Mouse (Mus musculus) liver, postnatal 0 days (tissue): ENCODE measurements at regions not wholly inside any gene's neighbourhood (a gene's known extent, or its start where the extent isn't known, plus 50 kb on each side); places are given as distances from the start of the nearest gene placed in this dataset.

ENCODE experiments used
- ATAC-seq: fragments of 200-750 bp; cut with Nextera tagmentation; 2 replicates; pipeline ENCODE4 v1.8.0; 2017; ENCODE audit warnings: mild to moderate bottlenecking, moderate library complexity
- DNase-seq: peaks from one replicate; pipeline ENCODE4 v3.0.0-alpha.2; 2016
- H3K27ac ChIP-seq: fragments of 300-500 bp; sonication (generic); 2 replicates; pipeline ENCODE4 v1.5.1; 2014; ENCODE audit warnings: antibody characterized with exemption, moderate library complexity, mild to moderate bottlenecking, low read depth
- H3K27me3 ChIP-seq: fragments of 300-500 bp; sonication (generic); 2 replicates; pipeline ENCODE4 v1.6.1; 2014; ENCODE audit warnings: low read length, control low read depth, mixed read lengths; ENCODE audit not compliant: insufficient read depth
- H3K36me3 ChIP-seq: fragments of 300-500 bp; sonication (generic); replicated peaks from 2 replicates; pipeline ENCODE4 v1.6.1; 2014; ENCODE audit warnings: mild to moderate bottlenecking, control low read depth, low read length, moderate library complexity, mixed read lengths; ENCODE audit not compliant: insufficient read depth
- H3K4me1 ChIP-seq: fragments of 300-500 bp; sonication (generic); 2 replicates; pipeline ENCODE4 v1.6.1; 2014; ENCODE audit warnings: antibody characterized with exemption, mild to moderate bottlenecking, control low read depth; ENCODE audit not compliant: insufficient read depth
- H3K4me2 ChIP-seq: fragments of 300-500 bp; sonication (generic); 2 replicates; pipeline ENCODE4 v1.6.1; 2014; ENCODE audit warnings: low read depth, mild to moderate bottlenecking, low read length, moderate library complexity, mixed read lengths
- H3K4me3 ChIP-seq: fragments of 300-500 bp; sonication (generic); 2 replicates; pipeline ENCODE4 v1.5.1; 2014; ENCODE audit warnings: low read depth, low read length
- H3K9ac ChIP-seq: fragments of 300-500 bp; sonication (generic); replicated peaks from 2 replicates; pipeline ENCODE4 v1.6.1; 2014; ENCODE audit warnings: mild to moderate bottlenecking, moderate library complexity
- H3K9me3 ChIP-seq: fragments of 300-500 bp; sonication (generic); 2 replicates; pipeline ENCODE4 v1.6.1; 2016; ENCODE audit warnings: mild to moderate bottlenecking, control low read depth, low read length, mixed read lengths
- CTCF ChIP-seq: sonication (generic); IDR thresholded peaks from 2 replicates; pipeline ENCODE4 v1.5.1; 2016; ENCODE audit warnings: antibody characterized with exemption, low read depth
- EP300 ChIP-seq: IDR thresholded peaks from 2 replicates; pipeline ENCODE4 v1.6.1; 2016; ENCODE audit warnings: antibody characterized with exemption, low read depth, mild to moderate bottlenecking
- WGBS: fragments of 180-500 bp; shearing (Covaris S2); extraction: QIAGEN DNeasy Blood & Tissue Kit; methylation state at CpG from one replicate; pipeline ENCODE4 v1.1.7; 2014; ENCODE audit not compliant: insufficient replicate concordance; 5-methylcytosine and 5-hydroxymethylcytosine counted together

- no peaks in the 10 kb centered on the region for H3K27me3 ChIP-seq
- no peak overlapping the region for H3K4me3 ChIP-seq
- no peaks in the 10 kb centered on the region for H3K36me3 ChIP-seq
- peak overlapping the region; percentile 95 for H3K27ac ChIP-seq
- peaks cover 12% of the 10 kb centered on the region for H3K4me1 ChIP-seq
- peak; percentile 64 for DNase-seq
- no peak for TF ChIP-seq CTCF
- peak; percentile 63 for TF ChIP-seq EP300
- 72% methylated on average over 9 of the region's 9 CpGs for WGBS
- H3K4me2 ChIP-seq = peak overlapping the region; percentile 44
- no peaks in the 10 kb centered on the region; the same call in 1 of the 2 replicates for H3K9me3 ChIP-seq
- H3K9ac ChIP-seq = peak overlapping the region; percentile 31; the same call in 1 of the 2 replicates
- ATAC-seq = peak; percentile 84
Observed at GRCm38 (mm10) chr8:126877039-126877365, 68.6 kb downstream of the Tomm20 start.

DNA sequence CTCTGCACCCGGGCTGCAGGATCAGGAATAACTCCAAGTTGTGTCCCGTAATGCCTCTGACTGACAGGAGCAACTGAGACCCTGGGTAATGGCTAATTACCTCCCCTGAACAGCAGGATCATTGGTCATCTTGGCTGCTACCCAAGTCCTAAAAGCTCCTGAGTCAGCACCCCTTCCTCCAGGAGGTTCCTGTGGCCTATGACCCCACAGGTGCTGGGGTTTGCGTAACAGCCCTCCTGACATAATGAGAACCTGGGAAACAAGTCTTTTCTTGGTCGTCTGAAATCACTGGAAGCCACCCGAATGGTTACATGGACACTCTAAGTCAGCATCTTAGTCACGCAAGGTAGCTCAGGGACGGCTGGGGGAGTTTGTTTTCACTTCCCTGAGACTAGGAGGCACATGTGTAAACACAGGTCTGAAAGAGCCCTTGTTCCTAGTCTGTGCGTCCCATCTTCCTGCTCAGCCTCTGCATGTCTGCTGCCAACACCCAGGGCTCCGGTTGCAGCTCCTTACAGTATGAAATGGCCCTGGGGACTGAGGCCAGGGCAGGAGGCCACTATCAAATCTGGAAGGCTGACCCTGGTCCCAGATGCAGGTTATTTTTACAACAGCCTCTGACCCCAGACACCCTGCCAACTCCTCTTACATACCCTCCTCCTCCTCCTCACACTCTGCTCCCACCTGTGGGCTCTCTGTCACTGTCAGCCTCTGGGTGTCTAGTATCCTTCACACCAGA lies 69.2 kb downstream of the Tomm20 start:
- Histone ChIP-seq H3K36me3 (no peaks in the 10 kb centered on the region), H3K4me1 (peaks cover 12% of the 10 kb centered on the region), H3K9me3 (no peaks in the 10 kb centered on the region; the same call in 1 of the 2 replicates), H3K27ac (peak overlapping the region; percentile 95), H3K4me3 (no peak overlapping the region), H3K9ac (peak overlapping the region; percentile 45), H3K27me3 (no peaks in the 10 kb centered on the region), H3K4me2 (peak overlapping the region; percentile 44)
- no peak for TF ChIP-seq CTCF
- peak; percentile 43 for ATAC-seq
- peak; percentile 51 for DNase-seq
- 46% methylated on average over 9 of the region's 9 CpGs for WGBS

DNA sequence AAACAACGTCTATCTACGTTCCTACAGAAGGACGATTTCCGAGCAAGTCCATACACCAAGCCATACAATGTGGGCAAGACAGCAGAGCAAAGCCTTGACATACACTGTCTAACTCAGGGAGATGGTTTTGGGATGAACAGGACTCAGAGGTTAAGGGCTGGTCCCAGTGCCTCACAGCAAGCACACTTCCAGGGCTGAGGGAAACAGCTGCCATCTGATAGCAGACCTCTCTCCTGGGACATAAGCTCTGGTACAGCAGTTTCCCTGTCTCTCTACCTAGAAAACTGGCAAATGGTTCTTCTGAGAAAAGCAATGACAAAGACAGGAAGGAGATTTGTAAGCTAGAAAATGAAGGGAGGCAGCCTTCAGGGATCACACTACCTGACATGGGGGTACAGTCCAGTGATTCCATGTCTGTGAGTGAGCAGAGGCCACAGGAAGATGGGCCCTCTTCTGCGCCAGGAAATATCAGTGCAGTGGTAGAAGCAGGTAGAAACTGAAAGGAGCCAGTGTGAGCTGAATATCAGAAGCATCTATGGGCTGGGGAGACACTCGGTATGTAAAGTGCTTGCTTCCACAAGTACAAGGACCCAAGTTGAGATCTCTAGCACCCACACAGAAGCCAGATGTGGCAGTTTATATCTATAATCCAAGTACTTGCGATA lies 70.0 kb downstream of the Tomm20 start:
- Histone ChIP-seq H3K4me1 (peaks cover 12% of the 10 kb centered on the region), H3K9me3 (no peaks in the 10 kb centered on the region; the same call in 1 of the 2 replicates), H3K9ac (peak overlapping the region; percentile 45), H3K4me3 (no peak overlapping the region), H3K27ac (peak overlapping the region; percentile 95), H3K36me3 (no peaks in the 10 kb centered on the region), H3K27me3 (no peaks in the 10 kb centered on the region), H3K4me2 (no peak overlapping the region)
- 78% methylated on average over 7 of the region's 7 CpGs for WGBS
- no peak for ATAC-seq
- no peak for TF ChIP-seq EP300
- TF ChIP-seq CTCF = no peak
- DNase-seq = no peak

- DNase-seq = no peak
- H3K4me3 ChIP-seq = no peak overlapping the region
- ATAC-seq = no peak
- no peak overlapping the region for H3K27ac ChIP-seq
- 77% methylated on average over 1 of the region's 1 CpGs for WGBS
- H3K4me1 ChIP-seq = peaks cover 12% of the 10 kb centered on the region
- TF ChIP-seq EP300 (no peak), CTCF (peak; percentile 46)
- H3K27me3 ChIP-seq = no peaks in the 10 kb centered on the region
- H3K9me3 ChIP-seq = no peaks in the 10 kb centered on the region; the same call in 1 of the 2 replicates
- no peak overlapping the region for H3K4me2 ChIP-seq
- H3K36me3 ChIP-seq = no peaks in the 10 kb centered on the region
- H3K9ac ChIP-seq = no peak overlapping the region
Observed at GRCm38 (mm10) chr8:126874846-126875245, 70.8 kb downstream of the Tomm20 start.

GRCm38 (mm10) chr8:126874126-126874730 lies 71.4 kb downstream of the Tomm20 start:
- Histone ChIP-seq H3K4me2 (no peak overlapping the region), H3K4me1 (peaks cover 16% of the 10 kb centered on the region), H3K36me3 (no peaks in the 10 kb centered on the region), H3K27ac (no peak overlapping the region), H3K9ac (no peak overlapping the region), H3K27me3 (no peaks in the 10 kb centered on the region), H3K4me3 (no peak overlapping the region), H3K9me3 (no peaks in the 10 kb centered on the region; the same call in 1 of the 2 replicates)
- TF ChIP-seq CTCF (no peak), EP300 (no peak)
- no peak for ATAC-seq
- 79% methylated on average over 6 of the region's 6 CpGs for WGBS
- DNase-seq = no peak

GRCm38 (mm10) chr8:126873306-126873705 lies 72.3 kb downstream of the Tomm20 start:
- 56% methylated on average over 7 of the region's 7 CpGs for WGBS
- H3K36me3 ChIP-seq = no peaks in the 10 kb centered on the region

More at GRCm38 (mm10) chr8:126873306-126873705, 72.3 kb downstream of the Tomm20 start:
- no peaks in the 10 kb centered on the region for H3K27me3 ChIP-seq
- DNase-seq = no peak
- H3K4me2 ChIP-seq = no peak overlapping the region
- no peak for TF ChIP-seq CTCF
- no peak for TF ChIP-seq EP300
- H3K9me3 ChIP-seq = no peaks in the 10 kb centered on the region; the same call in 1 of the 2 replicates
- no peak overlapping the region for H3K4me3 ChIP-seq
- H3K4me1 ChIP-seq = peaks cover 20% of the 10 kb centered on the region
- no peak overlapping the region for H3K9ac ChIP-seq
- ATAC-seq = no peak
- no peak overlapping the region for H3K27ac ChIP-seq
